Mouse (Mus musculus): ENCODE data around the gene Tdpoz4. TPM values are rescaled to one million over a fixed set of nuclear protein-coding genes. Genes with fewer than 3 reads are reported as not detected.
"Not testable (repeated sequence)": the region's sequence is repeated elsewhere in the genome, so short reads cannot be mapped to it uniquely, and the experiment has no call there.

The Tdpoz4 gene
- not detected in 2 replicates for polyA plus RNA-seq (2016; fragmentation: Nextera tagmentation; extraction: Ambion mirVana)

DNA sequence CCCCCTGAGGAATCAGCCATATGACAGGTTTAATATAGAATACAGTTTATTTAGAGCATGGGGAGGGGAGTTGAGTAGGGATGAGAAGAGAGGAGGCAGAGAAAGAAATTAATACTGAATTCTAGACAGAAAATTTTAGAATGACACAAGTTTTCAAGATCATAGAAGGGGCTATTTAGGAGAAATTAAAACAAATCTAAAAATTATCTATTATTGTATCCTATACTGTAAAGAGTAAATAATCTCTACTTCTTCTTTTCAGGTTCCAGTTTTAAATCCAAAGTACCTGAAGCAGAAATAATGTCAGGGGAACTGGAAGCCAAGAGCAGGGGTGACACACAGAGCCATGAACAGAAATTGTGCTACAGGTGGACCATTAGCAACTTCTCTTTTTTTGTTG lies at the start of gene Tdpoz4:
Tdpoz4 (plus strand) TSS at position 301 of the 400 bp plus-strand sequence.
- H3K4me3 ChIP-seq; H3K27me3 ChIP-seq (replicated peaks); H3K9me3 ChIP-seq (replicated peaks); H3K4me1 ChIP-seq; H3K36me3 ChIP-seq; ATAC-seq; H3K4me2 ChIP-seq; H3K9ac ChIP-seq; H3K27ac ChIP-seq: not testable (repeated sequence)

DNA sequence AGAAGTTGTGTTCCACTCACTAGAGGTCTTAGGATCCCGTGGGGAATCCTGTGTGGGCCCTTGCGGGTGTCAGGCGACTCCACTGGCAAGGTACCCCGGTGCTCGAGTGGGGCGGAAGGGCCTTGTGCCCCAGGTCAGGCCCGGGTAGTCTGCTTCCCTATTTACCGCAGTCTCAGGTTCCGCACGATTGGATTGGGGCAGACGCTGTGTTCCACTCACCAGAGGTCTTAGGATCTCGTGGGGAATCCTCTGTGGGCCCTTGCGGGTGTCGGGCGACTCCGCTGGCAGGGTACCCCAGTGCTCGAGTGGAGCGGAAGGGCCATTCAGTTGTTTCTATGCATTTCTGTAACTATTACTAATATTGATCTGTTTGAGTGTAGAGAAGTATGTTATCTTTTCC lies 42.2 kb upstream of the Tdpoz4 start:
- not testable (repeated sequence) for H3K4me1 ChIP-seq; H3K4me3 ChIP-seq; H3K27ac ChIP-seq; H3K4me2 ChIP-seq; ATAC-seq; H3K36me3 ChIP-seq; H3K9me3 ChIP-seq (replicated peaks); H3K27me3 ChIP-seq (replicated peaks); H3K9ac ChIP-seq
- 81% methylated on average over 18 of the region's 18 CpGs for WGBS (ENCODE audit: insufficient replicate concordance)

DNA sequence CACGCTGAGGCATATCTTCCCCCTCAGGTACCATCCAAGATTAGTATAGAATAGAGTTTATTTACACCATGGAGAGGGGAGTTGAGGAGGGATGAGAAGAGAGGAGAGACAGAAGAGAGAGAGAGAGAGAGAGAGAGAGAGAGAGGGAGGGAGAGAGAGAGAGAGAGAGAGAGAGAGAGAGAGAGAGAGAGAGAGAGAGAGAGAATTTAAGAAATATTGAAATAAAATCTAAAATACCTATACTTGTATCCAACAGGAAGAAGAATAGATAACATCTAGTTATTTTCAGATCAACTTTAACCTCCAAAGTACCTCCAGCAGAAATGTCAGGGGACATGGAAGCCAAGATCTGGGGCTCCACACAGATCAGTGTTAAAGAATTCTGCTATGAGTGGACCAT lies 23.5 kb upstream of the Tdpoz4 start, which contains the start of gene Gm5773:
Gm5773 (plus strand) TSS at position 301 of the 400 bp plus-strand sequence.
- H3K4me3 ChIP-seq; H3K9ac ChIP-seq; H3K4me1 ChIP-seq; ATAC-seq; H3K27me3 ChIP-seq (replicated peaks); H3K4me2 ChIP-seq; H3K36me3 ChIP-seq; H3K27ac ChIP-seq; H3K9me3 ChIP-seq (replicated peaks): not testable (repeated sequence)
- WGBS (ENCODE audit: insufficient replicate concordance), result 64% methylated on average over 1 of the region's 1 CpGs

DNA sequence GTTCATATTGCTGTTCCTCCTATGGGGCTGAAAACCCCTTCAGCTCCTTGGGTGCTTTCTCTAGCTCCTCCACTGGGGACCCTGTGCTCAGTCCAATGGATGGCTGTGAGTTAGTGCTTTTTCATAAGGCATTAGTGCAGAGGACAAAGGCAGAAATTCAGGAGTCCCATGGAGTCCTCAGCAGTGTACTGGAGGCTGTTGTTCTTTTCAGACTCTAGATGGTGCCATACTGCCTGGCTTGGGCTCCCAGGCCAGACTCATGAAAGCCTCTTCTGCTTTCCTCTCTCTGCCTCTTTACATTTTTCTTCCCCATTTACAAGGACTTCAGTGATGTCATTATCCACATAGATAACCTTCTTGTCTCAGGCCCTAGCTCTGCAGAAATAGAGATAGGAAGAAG lies 17.1 kb downstream of the Tdpoz4 start:
- H3K4me2 ChIP-seq; H3K9ac ChIP-seq; H3K9me3 ChIP-seq (replicated peaks); H3K36me3 ChIP-seq; H3K4me3 ChIP-seq; ATAC-seq; H3K27me3 ChIP-seq (replicated peaks); H3K4me1 ChIP-seq; H3K27ac ChIP-seq: not testable (repeated sequence)

DNA sequence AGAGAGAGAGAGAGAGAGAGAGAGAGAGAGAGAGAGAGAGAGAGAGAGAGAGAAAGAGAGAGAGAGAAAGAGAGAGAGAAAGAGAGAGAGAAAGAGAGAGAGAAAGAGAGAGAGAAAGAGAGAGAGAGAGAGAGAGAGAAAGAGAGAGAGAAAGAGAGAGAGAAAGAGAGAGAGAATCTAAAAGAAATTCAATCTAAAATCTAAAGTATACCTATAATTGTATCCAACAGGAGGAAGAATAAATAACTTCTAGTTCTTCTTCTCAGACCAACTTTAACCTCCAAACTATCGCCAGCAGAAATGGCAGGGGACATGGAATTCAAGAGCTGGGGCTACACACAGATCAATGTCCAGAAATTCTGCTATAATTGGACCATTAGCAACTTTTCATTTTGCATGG lies 29.5 kb downstream of the Tdpoz4 start, which contains the start of gene Tdpoz3:
Tdpoz3 (plus strand) TSS at position 301 of the 400 bp plus-strand sequence.
- H3K9ac ChIP-seq; H3K9me3 ChIP-seq (replicated peaks); H3K36me3 ChIP-seq; H3K27me3 ChIP-seq (replicated peaks); H3K4me1 ChIP-seq; H3K4me2 ChIP-seq; H3K27ac ChIP-seq; H3K4me3 ChIP-seq; ATAC-seq: not testable (repeated sequence)
- 56% methylated on average over 1 of the region's 1 CpGs for WGBS (ENCODE audit: insufficient replicate concordance)

Other genes with a start within 250 kb of the Tdpoz4 start
- gene S100a10, start 241.3 kb upstream of the Tdpoz4 start, polyA plus RNA-seq (2016; fragmentation: Nextera tagmentation; extraction: Ambion mirVana), result 87.8 and 91.1 TPM in 2 replicates
- not detected in 2 replicates for gene Tdpoz2, start 143.7 kb upstream of the Tdpoz4 start, polyA plus RNA-seq (2016; fragmentation: Nextera tagmentation; extraction: Ambion mirVana)
- not detected in 2 replicates for gene Tdpoz1, start 120.1 kb upstream of the Tdpoz4 start, polyA plus RNA-seq (2016; fragmentation: Nextera tagmentation; extraction: Ambion mirVana)
- not detected in 2 replicates for gene Gm37596, start 103.3 kb upstream of the Tdpoz4 start, polyA plus RNA-seq (2016; fragmentation: Nextera tagmentation; extraction: Ambion mirVana)
- not detected in 2 replicates for gene Gm5773, start 23.4 kb upstream of the Tdpoz4 start, polyA plus RNA-seq (2016; fragmentation: Nextera tagmentation; extraction: Ambion mirVana)
- not detected in 2 replicates for gene Tdpoz3, start 29.6 kb downstream of the Tdpoz4 start, polyA plus RNA-seq (2016; fragmentation: Nextera tagmentation; extraction: Ambion mirVana)
- not detected in 2 replicates for gene Gm9117, start 147.1 kb downstream of the Tdpoz4 start, polyA plus RNA-seq (2016; fragmentation: Nextera tagmentation; extraction: Ambion mirVana)
- not detected in 2 replicates for gene Tdpoz5, start 164.9 kb downstream of the Tdpoz4 start, polyA plus RNA-seq (2016; fragmentation: Nextera tagmentation; extraction: Ambion mirVana)